Mouse (Mus musculus) lung, adult 18-20 months (tissue): ENCODE measurements at regions not wholly inside any gene's neighbourhood (a gene's known extent, or its start where the extent isn't known, plus 50 kb on each side); places are given as distances from the start of the nearest gene placed in this dataset.
"Not testable (repeated sequence)": the region's sequence is repeated elsewhere in the genome, so short reads cannot be mapped to it uniquely, and the experiment has no call there.

Source experiments
- DNase-seq, 2 experiments: peaks; one replicate each; pipeline ENCODE4 v3.0.0; 2022; ENCODE audit warnings: mixed read lengths in 2 of 2

- no peak for DNase-seq
Observed at GRCm38 (mm10) chr3:8310379-8311128, 1299.3 kb downstream of the Zfp704 start.

- no peak for DNase-seq
Observed at GRCm38 (mm10) chr3:8307296-8307695, 1302.6 kb downstream of the Zfp704 start.

GRCm38 (mm10) chr3:8304784-8305183, 1305.1 kb downstream of the Zfp704 start:
- DNase-seq, result no peak

GRCm38 (mm10) chr3:8293036-8293435, 1316.8 kb downstream of the Zfp704 start:
- DNase-seq, result no peak

GRCm38 (mm10) chr3:8289558-8289957, 1320.3 kb downstream of the Zfp704 start:
- DNase-seq, result no peak

GRCm38 (mm10) chr3:8288437-8288836, 1321.4 kb downstream of the Zfp704 start:
- peak in 1 of 2 experiments; percentile 9 for DNase-seq

GRCm38 (mm10) chr3:8284655-8285428, 1325.0 kb downstream of the Zfp704 start:
- DNase-seq, result peak in 1 of 2 experiments; percentile 1

- DNase-seq, result no peak
Observed at GRCm38 (mm10) chr3:8282411-8282810, 1327.5 kb downstream of the Zfp704 start.

- no peak for DNase-seq
Observed at GRCm38 (mm10) chr3:8276661-8277060, 1333.2 kb downstream of the Zfp704 start.

GRCm38 (mm10) chr3:8270935-8271298, 1339.0 kb downstream of the Zfp704 start:
- no peak for DNase-seq

GRCm38 (mm10) chr3:8270009-8270934, 1339.6 kb downstream of the Zfp704 start:
- no peak for DNase-seq

GRCm38 (mm10) chr3:8265783-8266182, 1344.1 kb downstream of the Zfp704 start:
- no peak for DNase-seq

GRCm38 (mm10) chr3:8264366-8265033, 1345.4 kb downstream of the Zfp704 start:
- no peak for DNase-seq

GRCm38 (mm10) chr3:8257293-8257692, 1352.6 kb downstream of the Zfp704 start:
- no peak for DNase-seq

GRCm38 (mm10) chr3:8252311-8252710, 1357.6 kb downstream of the Zfp704 start:
- DNase-seq, result no peak

GRCm38 (mm10) chr3:8248911-8249310, 1361.0 kb downstream of the Zfp704 start:
- DNase-seq, result no peak

GRCm38 (mm10) chr3:8245822-8246221, 1364.1 kb downstream of the Zfp704 start:
- peak; percentile 18 to 33 for DNase-seq

GRCm38 (mm10) chr3:8245195-8245789, 1364.6 kb downstream of the Zfp704 start:
- DNase-seq, result peak; percentile 10 to 20

GRCm38 (mm10) chr3:8244526-8245194, 1365.2 kb downstream of the Zfp704 start:
- DNase-seq, result not testable (repeated sequence)

- no peak for DNase-seq
Observed at GRCm38 (mm10) chr3:8206623-8207404, 1403.1 kb downstream of the Zfp704 start.

- DNase-seq, result no peak
Observed at GRCm38 (mm10) chr3:8163030-8163429, 1446.9 kb downstream of the Zfp704 start.
